9 mouse cellular contexts compared by ENCODE assay signal in genomic region chr7:51878730-51879129, GRCm38 (mm10). TPM values are rescaled to one million over a fixed set of nuclear protein-coding genes. Genes with fewer than 3 reads are reported as not detected.
DNase-seq lines count a peak whose midpoint lies in the region; ATAC-seq and TF ChIP-seq lines count a peak whose summit lies in the region.
"Had no signal": no experiment of that assay in that cellular context is flagged by ENCODE, and none has a peak within 500 bp of the region (broad histone marks: within the 10 kb centered on the region; RNA-seq: fewer than 3 reads in every experiment).

No protein-coding gene starts in this region.

- H3K4me3 ChIP-seq in lung, embryonic 16.5 days (ENCODE audit: low read length): peak overlapping the region; percentile 37
- H3K4me3 ChIP-seq in lung, adult 2 months (replicated peaks; ENCODE audit: extremely low read depth, low read depth, low read length): no peak overlapping the region
- H3K4me3 ChIP-seq in embryonic fibroblast, embryonic 13.5 days (ENCODE audit: insufficient read depth, low read length): peak overlapping the region; percentile 35
- H3K4me3 ChIP-seq in limb, embryonic 10.5 days: peak overlapping the region; percentile 61
- peak overlapping the region; percentile 58 for H3K4me3 ChIP-seq in neural tube, embryonic 15.5 days (replicated peaks)

- no peaks in the 10 kb centered on the region for H3K9me3 ChIP-seq in lung, embryonic 16.5 days (ENCODE audit: control insufficient read depth, low read length)
- no peaks in the 10 kb centered on the region for H3K9me3 ChIP-seq in limb, embryonic 10.5 days (replicated peaks)
- no peaks in the 10 kb centered on the region for H3K9me3 ChIP-seq in neural tube, embryonic 15.5 days (replicated peaks)

- no peak for TF ChIP-seq POLR2A in lung, adult 2 months (IDR thresholded peaks at IDR 0.05; ENCODE audit: borderline replicate concordance, extremely low read depth, low read depth, low read length)
- no peak for TF ChIP-seq POLR2A in embryonic fibroblast, embryonic 13.5 days (IDR thresholded peaks at IDR 0.05; ENCODE audit: low read depth, low read length)

- 2% methylated on average over 8 of the region's 8 CpGs for WGBS in lung, embryonic 16.5 days
- WGBS in lung, adult 2 months: 7% methylated on average over 8 of the region's 8 CpGs
- 1% methylated on average over 8 of the region's 8 CpGs for WGBS in limb, embryonic 10.5 days
- WGBS in neural tube, embryonic 15.5 days: 1% methylated on average over 8 of the region's 8 CpGs

- ATAC-seq in lung, embryonic 16.5 days (ENCODE audit: low read depth): no peak; the same call in none of the 2 replicates
- ATAC-seq in neural tube, embryonic 15.5 days (ENCODE audit: low FRiP score): no peak; the same call in 1 of the 2 replicates
- ATAC-seq in erythroid progenitor cell, adult 5-6 weeks (replicated peaks; ENCODE audit: low FRiP score, poor library complexity, severe bottlenecking): no peak

- H3K36me3 ChIP-seq in lung, embryonic 16.5 days (ENCODE audit: control insufficient read depth, insufficient read depth, low read length): no peaks in the 10 kb centered on the region
- H3K36me3 ChIP-seq in limb, embryonic 10.5 days: no peaks in the 10 kb centered on the region
- no peaks in the 10 kb centered on the region for H3K36me3 ChIP-seq in neural tube, embryonic 15.5 days

- peak overlapping the region; percentile 64 for H3K4me2 ChIP-seq in lung, embryonic 16.5 days (ENCODE audit: low read depth, low read length)
- peak overlapping the region; percentile 87 for H3K4me2 ChIP-seq in neural tube, embryonic 15.5 days

- no peak for TF ChIP-seq CTCF in lung, adult 2 months (IDR thresholded peaks at IDR 0.05; ENCODE audit: insufficient read depth, low read length)
- TF ChIP-seq CTCF in embryonic fibroblast, embryonic 13.5 days (IDR thresholded peaks at IDR 0.05; ENCODE audit: borderline replicate concordance, insufficient read depth, low read length): no peak

- peaks cover 4% of the 10 kb centered on the region; the same call in 1 of the 2 replicates for H3K4me1 ChIP-seq in lung, embryonic 16.5 days (replicated peaks; ENCODE audit: control insufficient read depth, insufficient read depth, low read length)
- no peaks in the 10 kb centered on the region for H3K4me1 ChIP-seq in lung, adult 2 months (ENCODE audit: control insufficient read depth, insufficient read depth, low read length)
- peaks cover 8% of the 10 kb centered on the region; the same call in 1 of the 2 replicates for H3K4me1 ChIP-seq in embryonic fibroblast, embryonic 13.5 days (ENCODE audit: control insufficient read depth, insufficient read depth, low read length)
- peaks cover 31% of the 10 kb centered on the region for H3K4me1 ChIP-seq in limb, embryonic 10.5 days
- peaks cover 10% of the 10 kb centered on the region for H3K4me1 ChIP-seq in neural tube, embryonic 15.5 days

- no peaks in the 10 kb centered on the region for H3K27me3 ChIP-seq in lung, embryonic 16.5 days (ENCODE audit: control insufficient read depth, insufficient read depth, low read depth, low read length)
- H3K27me3 ChIP-seq in limb, embryonic 10.5 days (ENCODE audit: low read depth, poor library complexity, severe bottlenecking): no peaks in the 10 kb centered on the region
- no peaks in the 10 kb centered on the region for H3K27me3 ChIP-seq in neural tube, embryonic 15.5 days (replicated peaks)

- peak overlapping the region; percentile 53 for H3K9ac ChIP-seq in lung, embryonic 16.5 days (ENCODE audit: low read length)
- peak overlapping the region; percentile 75 for H3K9ac ChIP-seq in neural tube, embryonic 15.5 days (replicated peaks)

- no peak for DNase-seq in lung, adult 2 months
- peak; percentile 46 for DNase-seq in limb, embryonic 10.5 days (ENCODE audit: low spot score)
- no peak for DNase-seq in right cerebral cortex, postnatal 25 days
- DNase-seq in cerebellum, postnatal 10 days: no peak
- DNase-seq: cerebellum, adult 11 months had no signal

- peak overlapping the region; percentile 67 for H3K27ac ChIP-seq in lung, embryonic 16.5 days (ENCODE audit: low read length)
- peak overlapping the region; percentile 96 for H3K27ac ChIP-seq in embryonic fibroblast, embryonic 13.5 days (ENCODE audit: insufficient read depth, low read length)
- peak overlapping the region; percentile 97 for H3K27ac ChIP-seq in limb, embryonic 10.5 days
- H3K27ac ChIP-seq in neural tube, embryonic 15.5 days (replicated peaks): peak overlapping the region; percentile 95

RNA-seq across cellular contexts. Expression of gene Fancf, which starts 16.7 kb away (rescaled TPM):
- polyA plus RNA-seq in lung, embryonic 16.5 days (2015; fragmentation: Nextera tagmentation; extraction: Ambion mirVana): 1.4 and 1.8 TPM in 2 replicates
- 5.5 and 5.7 TPM in 2 replicates for polyA plus RNA-seq in lung, adult 2 months (2012; rRNA removed)
- polyA plus RNA-seq in embryonic fibroblast, embryonic 13.5 days (2011; ENCODE audit: insufficient read length, low read depth, missing spikeins): 11.5 and 15.9 TPM in 2 replicates
- 12.3 and 14.2 TPM in 2 replicates for polyA plus RNA-seq in limb, embryonic 10.5 days (2016; fragmentation: Nextera tagmentation; extraction: Ambion mirVana)
- 8.4 and 10.1 TPM in 2 replicates for polyA plus RNA-seq in neural tube, embryonic 15.5 days (2015; fragmentation: Nextera tagmentation; extraction: Ambion mirVana)
- total RNA-seq in erythroid progenitor cell, adult 5-6 weeks (2015; ENCODE audit: low replicate concordance): 4.6 TPM in 1 of 2 replicates, not detected in the other
- 4.4 TPM in 1 of 2 replicates, not detected in the other for total RNA-seq in erythroid progenitor cell, adult 5-6 weeks (2017; ENCODE audit: low replicate concordance)

RNA-seq across cellular contexts. Expression of gene Gas2, which starts 16.9 kb away (rescaled TPM):
- polyA plus RNA-seq in lung, embryonic 16.5 days (2015; fragmentation: Nextera tagmentation; extraction: Ambion mirVana): 8.9 and 9.4 TPM in 2 replicates
- polyA plus RNA-seq in lung, adult 2 months (2012; rRNA removed): 1.5 TPM in 2 replicates
- 63.1 and 139 TPM in 2 replicates for polyA plus RNA-seq in embryonic fibroblast, embryonic 13.5 days (2011; ENCODE audit: insufficient read length, low read depth, missing spikeins)
- 34.3 and 72.4 TPM in 2 replicates for polyA plus RNA-seq in limb, embryonic 10.5 days (2016; fragmentation: Nextera tagmentation; extraction: Ambion mirVana)
- polyA plus RNA-seq in neural tube, embryonic 15.5 days (2015; fragmentation: Nextera tagmentation; extraction: Ambion mirVana): 18.9 and 20.1 TPM in 2 replicates
- total RNA-seq in erythroid progenitor cell, adult 5-6 weeks (2015; ENCODE audit: low replicate concordance): 4.2 and 4.3 TPM in 2 replicates
- total RNA-seq in erythroid progenitor cell, adult 5-6 weeks (2017; ENCODE audit: low replicate concordance): 4.9 and 7.6 TPM in 2 replicates
